Mouse (Mus musculus): ENCODE measurements around the gene Crtc1.

DNA sequence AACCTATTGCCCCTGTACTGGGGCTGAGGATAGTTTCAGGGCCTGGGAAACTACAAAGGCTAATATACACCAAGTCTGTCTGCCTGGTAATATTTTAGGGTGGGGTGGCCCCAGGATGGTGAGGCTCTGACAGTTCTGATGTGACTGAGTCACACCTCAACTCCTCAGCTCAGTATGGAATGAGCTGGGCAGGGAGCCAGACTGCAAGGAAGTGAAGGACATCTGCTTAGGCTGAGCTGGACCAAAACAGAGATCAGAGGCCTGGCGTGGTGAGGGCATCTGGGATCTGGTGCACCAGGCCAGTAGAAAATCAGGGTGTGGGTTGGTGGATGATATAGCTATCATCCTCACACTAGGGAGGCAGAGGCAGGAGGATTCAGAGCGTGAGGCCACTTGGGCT is 49.7 kb downstream of the Crtc1 start:
- TF ChIP-seq ZC3H11A (IDR thresholded peaks at IDR 0.05; ENCODE audit: borderline replicate concordance, low read depth, low read length) (no peak), CHD2 (IDR thresholded peaks at IDR 0.05; ENCODE audit: low read depth, low read length) (no peak), HCFC1 (IDR thresholded peaks at IDR 0.05; ENCODE audit: borderline replicate concordance, insufficient read depth, low read length) (no peak), ZNF384 (IDR thresholded peaks at IDR 0.05; ENCODE audit: low read depth, low read length) (no peak), MAFK (IDR thresholded peaks at IDR 0.05; ENCODE audit: insufficient read depth, low read depth, low read length) (no peak)
